Mouse (Mus musculus) testis, adult 2 months (tissue): ENCODE results near the gene Adcyap1.

Experiments used
- CTCF ChIP-seq: fragments of 200-500 bp; IDR thresholded peaks from 2 replicates; pipeline ENCODE4 v1.5.1; 2012; ENCODE audit warnings: low read depth, mild to moderate bottlenecking, inconsistent platforms, low read length, moderate library complexity; ENCODE audit not compliant: control insufficient read depth, insufficient read depth, insufficient replicate concordance
- POLR2A ChIP-seq: fragments of 200-500 bp; IDR thresholded peaks from 2 replicates; pipeline ENCODE4 v1.6.1; 2012; ENCODE audit warnings: low read depth, mild to moderate bottlenecking, inconsistent platforms, low read length, moderate library complexity; ENCODE audit not compliant: control insufficient read depth

DNA sequence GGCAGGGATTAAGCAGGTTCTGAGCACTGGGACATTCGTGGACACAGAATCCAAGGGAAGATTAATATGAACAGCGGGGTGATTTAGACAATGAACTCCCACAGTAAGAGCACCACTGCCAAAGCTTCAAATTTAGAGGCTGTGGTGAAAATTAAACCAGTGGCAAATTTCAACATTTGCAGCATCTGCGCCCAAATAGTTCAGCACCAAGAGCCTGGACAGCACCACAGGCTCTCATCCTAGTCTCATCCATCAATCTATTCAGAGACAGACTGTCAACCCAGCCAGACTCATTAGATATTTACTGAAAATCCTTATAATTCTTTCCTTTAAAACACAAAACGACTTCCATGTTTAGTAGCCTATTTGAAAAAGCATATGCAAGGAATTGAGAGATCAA, 604 bp upstream of the Adcyap1 start:
- no peak for TF ChIP-seq POLR2A
- no peak for TF ChIP-seq CTCF
